Mouse (Mus musculus): ENCODE data around the gene Samhd1.

The Samhd1 gene

DNA sequence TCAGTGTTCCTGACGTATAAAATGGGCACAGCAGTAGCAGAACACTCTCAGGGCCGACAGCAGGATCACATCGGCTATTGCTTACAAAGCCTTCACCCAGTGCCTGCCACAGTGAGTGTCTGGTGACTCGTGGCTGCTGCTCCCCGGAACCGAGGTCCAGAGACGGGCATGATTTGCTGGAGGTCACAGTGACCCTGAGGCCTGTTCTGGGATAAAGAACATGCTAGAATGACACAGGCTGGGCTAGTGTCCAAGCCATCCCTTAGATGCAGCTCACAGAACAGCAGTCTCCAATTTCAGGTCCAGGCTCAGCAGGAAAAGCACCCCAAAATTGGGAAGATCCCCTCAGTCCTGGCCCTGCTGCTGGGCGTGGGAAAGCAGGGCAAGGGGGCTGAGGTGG lies 80.8 kb downstream of the Samhd1 start:
- DNase-seq (ENCODE audit: low read depth, low spot score): no peak

DNA sequence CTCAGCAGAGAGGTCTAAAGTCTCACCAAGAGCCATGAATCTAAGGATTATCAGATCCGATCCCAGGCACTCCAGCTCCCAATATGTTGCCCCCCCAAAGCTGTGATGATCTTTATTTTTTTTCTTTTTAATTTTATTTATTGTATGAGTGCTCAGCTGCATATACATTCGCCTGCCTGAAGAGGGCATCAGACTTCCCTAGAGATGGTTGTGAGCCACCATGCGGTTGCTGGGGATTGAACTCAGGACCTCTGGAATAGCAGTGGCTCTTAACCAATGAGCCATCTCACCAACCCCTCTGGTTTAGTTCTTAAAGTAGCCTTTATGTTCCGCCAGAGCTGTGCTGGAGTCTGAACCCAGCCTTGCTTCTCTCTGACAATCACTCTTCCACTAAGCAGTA lies 81.3 kb downstream of the Samhd1 start:
- DNase-seq (ENCODE audit: low read depth, low spot score): no peak

- DNase-seq (ENCODE audit: low read depth, low spot score): no peak
Measured at GRCm38 (mm10) chr2:157053124-157053523, 81.9 kb downstream of the Samhd1 start.

DNA sequence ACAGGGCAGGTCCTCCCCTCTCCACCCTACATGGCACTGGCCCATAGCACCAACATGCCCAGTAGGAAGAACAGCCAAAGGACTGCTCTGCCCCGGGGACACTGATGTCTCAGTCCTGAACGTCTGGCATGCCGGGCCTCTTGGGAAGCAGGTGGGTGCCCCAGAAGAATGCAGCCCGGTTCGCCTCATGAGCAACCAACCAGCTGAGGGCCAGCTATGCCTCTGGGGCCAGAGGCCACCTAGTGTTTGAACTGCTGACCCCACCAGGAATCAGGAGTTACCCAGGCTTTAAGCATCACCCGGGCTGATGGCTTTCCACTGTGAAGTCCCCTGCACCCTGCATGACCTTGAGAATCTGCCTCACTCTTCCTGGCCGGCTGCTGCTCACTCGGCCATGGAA lies 82.6 kb downstream of the Samhd1 start:
- DNase-seq (ENCODE audit: low read depth, low spot score): no peak

DNA sequence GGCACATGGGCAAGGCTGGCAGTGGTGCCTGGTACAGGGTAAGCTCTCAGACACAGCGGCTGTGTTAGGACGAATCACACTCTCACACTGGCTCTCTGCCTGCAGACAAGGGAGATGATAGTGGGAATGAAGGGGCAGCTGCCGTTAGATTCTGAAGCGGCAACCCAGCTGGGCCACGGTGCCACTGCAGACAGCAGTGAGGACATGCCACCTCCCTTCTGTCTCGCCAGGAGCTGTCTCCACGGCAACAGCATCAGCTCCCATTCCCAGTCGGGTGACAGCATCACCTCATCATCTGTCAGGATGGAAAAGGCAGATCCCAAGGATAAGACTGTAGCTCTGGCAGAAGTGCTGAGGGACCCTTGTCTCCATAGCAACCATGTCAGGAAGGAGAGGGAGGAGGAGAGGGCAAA lies 85.2 kb downstream of the Samhd1 start:
- DNase-seq (ENCODE audit: low read depth, low spot score): no peak

- no peak for DNase-seq (ENCODE audit: low read depth, low spot score)
Measured at GRCm38 (mm10) chr2:157048395-157049181, 86.5 kb downstream of the Samhd1 start.

Measured in CD4-positive, CD25-positive, alpha-beta regulatory T cell, adult 2 months (primary cell).